Mouse (Mus musculus) gonadal fat pad, adult 2 months (tissue): Measurements from ENCODE around the gene Bri3bp. TPM values are rescaled to one million over a fixed set of nuclear protein-coding genes. Genes with fewer than 3 reads are reported as not detected.
A peak's percentile ranks its signal among the peaks of the same experiment; 100 is the strongest.
"Not testable (repeated sequence)": the region's sequence is repeated elsewhere in the genome, so short reads cannot be mapped to it uniquely, and the experiment has no call there.

ENCODE experiments used
- DNase-seq: peaks from one replicate; pipeline ENCODE4 v3.0.0-alpha.2; 2012; ENCODE audit warnings: low read depth
- polyA plus RNA-seq: library from polyadenylated mRNA; depleted of rRNA; stranded (reverse); fragments of >200 nt; gene quantifications from 2 replicates; pipeline ENCODE4 v1.2.3, GENCODE M21; 2012

Gene Bri3bp
- polyA plus RNA-seq, 1 experiment = 20.2 TPM

- no peak for DNase-seq
Observed at GRCm38 (mm10) chr5:125409348-125410090, 31.8 kb upstream of the Bri3bp start.

DNA sequence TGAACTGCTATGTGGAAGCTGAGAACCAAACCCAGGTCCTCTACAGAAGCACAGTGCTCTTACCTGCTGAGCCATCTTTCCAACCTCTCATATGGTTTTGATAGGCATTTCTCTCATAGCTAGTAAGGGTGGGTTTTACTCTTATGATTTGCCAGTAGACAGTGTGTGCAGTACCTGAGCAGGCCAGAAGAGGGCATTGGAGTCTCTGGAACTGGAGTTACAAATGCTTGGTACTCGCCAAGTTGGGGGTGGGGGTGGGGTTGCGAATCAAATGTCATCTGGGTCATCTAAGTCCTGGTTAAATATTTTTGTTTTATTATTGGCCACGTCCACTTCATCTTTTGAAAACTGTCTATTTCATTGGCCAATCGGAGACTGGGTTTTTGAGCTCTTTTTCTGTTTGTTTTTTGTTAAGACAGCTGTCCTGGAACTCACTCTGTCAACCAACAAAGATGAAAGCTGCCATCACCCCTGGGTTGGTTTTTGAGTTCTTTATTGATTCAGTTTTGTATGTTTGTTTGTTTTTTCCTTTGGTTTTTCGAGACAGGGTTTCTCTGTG, 29.3 kb upstream of the Bri3bp start:
- DNase-seq = no peak

DNA sequence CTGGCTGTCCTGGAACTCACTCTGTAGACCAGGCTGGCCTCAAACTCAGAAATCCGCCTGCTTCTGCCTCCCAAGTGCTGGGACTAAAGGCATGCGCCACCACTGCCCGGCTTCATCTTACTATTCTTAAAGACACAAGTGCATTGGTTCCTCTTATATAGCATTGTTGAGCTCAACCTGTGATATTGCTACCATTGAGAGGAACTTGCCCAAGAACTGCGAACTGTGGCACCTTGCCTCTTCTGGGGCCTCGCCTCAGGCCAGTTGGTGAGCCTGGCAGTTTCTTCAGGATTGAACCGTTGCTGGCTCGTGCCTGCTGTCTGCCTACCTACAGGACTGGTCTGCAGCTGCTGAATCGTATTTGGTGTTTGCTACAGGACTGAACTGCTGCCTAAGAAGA, 28.8 kb upstream of the Bri3bp start:
- DNase-seq = not testable (repeated sequence)

- no peak for DNase-seq
Observed at GRCm38 (mm10) chr5:125413763-125414162, 27.6 kb upstream of the Bri3bp start.

GRCm38 (mm10) chr5:125416183-125416582, 25.2 kb upstream of the Bri3bp start:
- no peak for DNase-seq

DNA sequence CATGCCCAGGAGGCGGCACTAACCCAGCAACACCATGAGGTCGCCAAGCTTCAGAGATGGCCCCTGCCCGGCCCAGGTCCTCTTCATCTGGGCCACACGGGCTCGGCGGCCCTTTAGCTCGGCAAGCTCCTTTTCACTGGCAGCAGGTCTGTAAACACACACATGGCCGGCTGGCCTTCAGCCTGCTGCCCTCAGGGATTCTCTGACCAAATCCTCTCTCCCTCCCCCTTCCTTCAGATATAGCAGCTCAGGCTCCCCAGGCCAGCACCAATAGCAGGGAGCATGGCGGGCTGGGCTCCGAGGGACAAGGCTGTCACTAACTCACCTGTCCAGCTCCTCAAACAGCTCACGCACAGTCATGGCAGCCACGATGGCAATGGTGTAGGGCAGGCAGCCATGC, 22.7 kb upstream of the Bri3bp start:
- no peak for DNase-seq

- no peak for DNase-seq
Observed at GRCm38 (mm10) chr5:125419124-125419523, 22.2 kb upstream of the Bri3bp start.

GRCm38 (mm10) chr5:125425698-125426276, 15.6 kb upstream of the Bri3bp start:
- DNase-seq = no peak

DNA sequence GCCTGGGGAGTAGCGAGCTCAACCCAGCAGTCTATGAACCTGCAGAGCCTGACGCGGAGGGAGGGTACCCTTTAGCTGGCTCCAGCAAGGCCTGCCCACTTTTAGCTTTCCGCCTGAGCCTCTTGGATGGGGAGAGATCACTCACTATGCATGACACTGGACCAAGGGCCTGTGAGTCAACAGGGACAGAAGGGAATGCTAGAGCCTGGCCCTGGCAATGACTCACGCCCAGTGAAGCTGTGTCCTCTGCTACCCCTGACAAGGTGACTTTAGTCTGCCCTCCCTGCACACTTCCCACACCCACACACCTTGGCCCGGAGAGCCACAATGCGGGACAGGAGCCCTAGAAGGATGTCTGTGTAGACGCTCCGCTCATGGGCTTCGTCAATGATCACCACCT, 15.0 kb upstream of the Bri3bp start:
- no peak for DNase-seq

GRCm38 (mm10) chr5:125432324-125432723, 9.0 kb upstream of the Bri3bp start:
- DNase-seq = not testable (repeated sequence)

- peak; percentile 45 for DNase-seq
Observed at GRCm38 (mm10) chr5:125433793-125434337, 7.5 kb upstream of the Bri3bp start, which contains the start of gene Dhx37. Gene Dhx37, minus strand, starts transcription at chr5:125434121.

GRCm38 (mm10) chr5:125434347-125434746, 7.0 kb upstream of the Bri3bp start:
- DNase-seq = not testable (repeated sequence)

- no peak for DNase-seq
Observed at GRCm38 (mm10) chr5:125440583-125441233, 660 bp upstream of the Bri3bp start.

DNA sequence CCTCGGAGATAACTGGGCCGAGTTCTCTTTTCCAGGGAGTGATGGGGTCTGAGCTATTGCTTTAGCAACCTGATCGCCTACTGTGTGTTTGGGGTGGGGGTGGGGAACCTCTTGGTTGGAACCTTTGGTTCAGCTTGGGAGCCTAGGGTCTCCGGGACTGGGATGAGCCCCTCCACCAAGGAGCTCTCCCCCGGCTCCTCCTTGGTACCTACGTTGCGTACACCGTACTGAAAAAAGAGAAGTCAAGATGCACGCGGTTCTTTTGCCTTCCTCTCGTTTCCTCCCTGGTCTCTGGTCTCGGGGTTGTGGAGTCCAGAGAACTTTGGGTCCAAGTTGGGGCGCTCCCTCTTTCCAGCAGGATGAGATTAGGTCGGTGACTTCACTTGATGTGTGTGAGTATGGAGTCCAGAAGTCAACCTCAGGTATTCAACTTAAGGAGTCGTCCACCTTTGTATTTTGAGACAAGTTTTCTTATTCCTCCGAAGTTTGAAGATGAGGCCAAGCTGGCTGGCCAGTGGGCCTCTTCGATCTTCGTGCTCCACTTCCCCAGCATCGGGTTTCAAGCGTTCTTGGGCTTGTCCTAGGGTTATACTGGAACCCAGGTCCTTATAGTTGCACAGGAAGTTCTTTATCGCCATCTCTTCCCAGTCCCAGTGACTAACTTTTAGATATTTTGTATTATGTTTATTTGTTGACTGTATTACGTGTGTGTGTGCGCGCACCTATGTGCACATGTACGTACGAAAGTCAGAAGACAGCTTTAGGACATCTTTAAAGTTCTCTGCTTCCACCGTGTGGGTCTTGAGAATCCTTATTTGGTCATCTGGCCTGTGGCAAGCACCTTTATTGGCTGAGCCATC, 998 bp downstream of the Bri3bp start:
- no peak for DNase-seq

- no peak for DNase-seq
Observed at GRCm38 (mm10) chr5:125443335-125443734, 2.0 kb downstream of the Bri3bp start.

- no peak for DNase-seq
Observed at GRCm38 (mm10) chr5:125443915-125444314, 2.5 kb downstream of the Bri3bp start.

DNA sequence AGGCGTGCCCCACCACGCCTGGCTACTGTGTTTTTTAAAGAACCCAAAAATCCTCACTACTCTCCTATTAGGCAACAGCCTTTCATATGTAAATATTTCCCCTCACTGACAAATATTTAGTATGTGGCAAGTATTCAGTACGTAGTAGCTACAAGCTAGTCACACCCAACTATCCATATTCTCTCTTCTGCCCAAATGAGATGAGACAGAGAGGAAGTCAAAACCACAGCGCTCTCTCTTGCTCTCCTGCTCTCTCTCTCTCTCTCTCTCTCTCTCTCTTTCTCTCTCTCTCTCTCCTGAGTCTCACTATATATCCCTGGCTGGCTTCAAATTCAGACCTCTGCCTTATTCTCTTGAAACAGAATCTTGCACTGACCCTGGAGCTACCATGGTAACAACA, 3.2 kb downstream of the Bri3bp start:
- DNase-seq = no peak

- DNase-seq = no peak
Observed at GRCm38 (mm10) chr5:125446344-125446743, 5.0 kb downstream of the Bri3bp start.

DNA sequence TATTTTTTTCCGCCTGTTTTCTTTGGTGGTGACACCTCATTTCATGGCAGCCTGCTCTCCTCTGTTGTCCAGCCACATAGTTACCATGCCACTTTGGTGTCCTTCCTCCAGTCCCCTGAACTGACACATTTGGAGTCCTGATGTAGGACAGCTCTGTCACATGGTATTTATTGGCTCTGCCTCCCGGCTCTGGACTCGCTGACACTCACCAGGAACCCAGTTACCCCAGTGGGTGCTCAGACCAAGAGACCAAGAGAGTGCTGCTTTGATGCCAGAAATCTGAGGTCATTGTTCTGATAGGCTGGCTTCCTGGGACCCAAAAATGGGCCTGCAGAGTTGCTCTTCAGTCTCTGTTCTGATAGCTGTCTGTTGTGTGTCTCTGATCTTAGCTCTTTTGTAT, 6.7 kb downstream of the Bri3bp start:
- DNase-seq = no peak

- no peak for DNase-seq
Observed at GRCm38 (mm10) chr5:125448631-125449030, 7.3 kb downstream of the Bri3bp start.

DNA sequence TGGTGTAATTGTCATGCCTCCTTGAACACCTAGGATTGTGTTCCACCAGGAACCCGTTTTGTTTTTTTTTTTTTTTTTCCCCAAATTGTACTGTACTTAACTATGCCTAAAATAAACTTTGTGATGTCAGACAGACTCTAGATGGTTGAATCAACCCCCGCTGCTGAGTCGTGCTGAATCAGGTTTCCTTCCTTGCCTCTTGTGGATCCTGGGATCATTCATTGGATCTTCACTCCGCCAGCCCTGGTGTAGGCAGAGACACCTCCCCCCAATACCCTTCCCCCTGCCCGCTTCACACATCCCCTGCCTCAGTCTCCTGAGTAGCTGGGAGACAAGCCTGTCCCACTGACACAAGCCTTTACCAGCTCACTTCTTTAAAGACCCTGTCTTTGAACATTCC, 7.9 kb downstream of the Bri3bp start:
- DNase-seq = no peak
